Mouse (Mus musculus): ENCODE results near the gene Castor1. TPM values are rescaled to one million over a fixed set of nuclear protein-coding genes. Genes with fewer than 3 reads are reported as not detected.

Castor1 gene
- polyA plus RNA-seq (2015; fragmentation: Illumina TruSeq; extraction: RNeasy Lipid Tissue Mini Kit (QIAGEN cat#74804); ENCODE audit: insufficient read depth, low replicate concordance), result 2.3 TPM

DNA sequence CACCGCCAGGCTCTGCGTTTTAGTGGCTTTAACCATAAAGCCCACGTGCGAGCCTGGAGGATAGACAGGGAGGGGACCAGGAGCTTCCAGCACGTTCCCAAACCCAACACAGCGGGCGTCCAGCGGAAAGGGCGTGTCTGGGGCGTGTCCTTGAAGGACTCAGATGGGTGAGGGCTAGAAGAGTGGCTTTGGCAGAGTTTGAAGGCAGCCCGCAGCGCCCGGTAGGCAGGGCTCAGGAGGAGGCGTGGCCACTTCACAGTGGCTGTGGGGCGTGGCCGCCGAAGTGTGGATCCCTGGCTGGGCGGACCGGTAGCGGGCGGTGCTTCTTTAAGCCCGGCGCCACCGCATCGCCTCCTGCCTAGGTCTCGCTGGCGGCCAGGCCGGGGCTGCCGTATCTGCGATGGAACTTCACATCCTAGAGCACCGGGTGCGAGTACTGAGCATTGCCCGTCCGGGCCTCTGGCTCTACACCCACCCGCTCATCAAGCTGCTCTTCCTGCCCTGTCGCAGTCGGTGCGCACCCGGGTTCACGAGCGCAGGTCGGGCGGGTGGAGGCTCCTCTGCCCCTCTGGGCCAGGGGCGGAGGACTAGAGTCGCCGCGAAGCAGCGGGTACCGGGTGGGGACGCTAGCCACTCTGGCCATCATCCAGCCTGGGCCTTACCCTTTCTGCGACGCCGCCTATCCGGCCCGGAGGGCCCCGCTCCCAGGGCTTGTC, at the start of gene Castor1:
Gene Castor1, plus strand, starts transcription at position 312 of the 716 bp plus-strand sequence.

GRCm38 (mm10) chr11:4186486-4187317, 31.3 kb upstream of the Castor1 start, which contains the start of gene Tbc1d10a:
Tbc1d10a (plus strand) TSS chr11:4186789.

DNA sequence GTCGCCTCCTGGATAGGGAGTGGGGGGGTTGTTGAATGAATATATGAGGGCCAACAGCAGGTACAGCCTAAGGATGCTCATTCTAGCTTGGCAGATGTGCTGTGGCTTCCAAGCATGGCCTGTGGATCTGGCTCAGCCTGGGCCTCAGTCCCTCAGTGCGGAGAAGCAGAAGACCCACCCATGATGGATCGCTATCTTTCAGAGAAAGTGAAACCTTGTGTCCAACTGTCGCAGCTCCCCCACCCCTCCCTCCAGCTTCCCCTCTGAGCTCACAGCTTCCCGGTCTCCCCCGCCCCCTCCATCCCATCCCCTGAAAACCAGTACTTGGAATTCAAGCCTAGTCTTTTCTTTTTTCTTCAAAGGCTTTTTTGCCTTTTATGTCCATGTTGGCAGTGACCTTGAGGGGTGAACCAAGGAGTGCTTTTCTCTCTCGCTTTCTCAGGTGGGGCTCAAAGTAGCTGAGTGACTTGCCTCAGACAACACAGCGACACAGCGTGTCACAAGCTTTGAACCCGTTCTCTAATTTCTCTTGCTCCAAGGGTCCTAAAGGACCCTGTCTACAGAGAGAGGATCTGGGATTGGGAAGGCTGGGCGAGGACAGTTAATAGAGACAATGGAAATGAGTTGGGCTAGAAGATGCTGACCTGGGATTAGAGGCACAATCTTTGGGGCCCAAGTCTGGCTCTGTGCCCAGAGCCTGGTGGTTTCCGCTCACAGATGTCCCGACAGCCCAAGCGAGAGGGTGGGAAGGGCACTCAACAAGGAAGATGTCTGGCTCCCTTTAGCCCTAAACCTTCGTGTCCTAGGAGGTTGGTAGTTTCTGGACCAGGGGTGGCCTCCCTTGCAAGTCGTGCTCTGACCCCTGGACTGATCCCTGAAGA, 17.9 kb downstream of the Castor1 start, which contains the start of gene Osm:
Gene Osm, plus strand, starts transcription at position 756 of the 881 bp plus-strand sequence.

GRCm38 (mm10) chr11:4256846-4257607, 39.0 kb downstream of the Castor1 start, which contains the start of gene Lif:
Lif (plus strand) TSS chr11:4257557.

Other genes starting within 250 kb of the Castor1 start
- gene 4930556J24Rik, start 241.4 kb upstream of the Castor1 start, polyA plus RNA-seq (2015; fragmentation: Illumina TruSeq; extraction: RNeasy Lipid Tissue Mini Kit (QIAGEN cat#74804); ENCODE audit: insufficient read depth, low replicate concordance), result not detected
- gene Gal3st1, start 234.6 kb upstream of the Castor1 start, polyA plus RNA-seq (2015; fragmentation: Illumina TruSeq; extraction: RNeasy Lipid Tissue Mini Kit (QIAGEN cat#74804); ENCODE audit: insufficient read depth, low replicate concordance), result not detected
- not detected for gene Sec14l4, start 186.8 kb upstream of the Castor1 start, polyA plus RNA-seq (2015; fragmentation: Illumina TruSeq; extraction: RNeasy Lipid Tissue Mini Kit (QIAGEN cat#74804); ENCODE audit: insufficient read depth, low replicate concordance)
- gene Sec14l3, start 153.4 kb upstream of the Castor1 start, polyA plus RNA-seq (2015; fragmentation: Illumina TruSeq; extraction: RNeasy Lipid Tissue Mini Kit (QIAGEN cat#74804); ENCODE audit: insufficient read depth, low replicate concordance), result not detected
- gene Mtfp1, start 122.8 kb upstream of the Castor1 start, polyA plus RNA-seq (2015; fragmentation: Illumina TruSeq; extraction: RNeasy Lipid Tissue Mini Kit (QIAGEN cat#74804); ENCODE audit: insufficient read depth, low replicate concordance), result 2.1 TPM
- gene Sec14l2, start 94.8 kb upstream of the Castor1 start, polyA plus RNA-seq (2015; fragmentation: Illumina TruSeq; extraction: RNeasy Lipid Tissue Mini Kit (QIAGEN cat#74804); ENCODE audit: insufficient read depth, low replicate concordance), result 1.8 TPM
- gene Rnf215, start 83.0 kb upstream of the Castor1 start, polyA plus RNA-seq (2015; fragmentation: Illumina TruSeq; extraction: RNeasy Lipid Tissue Mini Kit (QIAGEN cat#74804); ENCODE audit: insufficient read depth, low replicate concordance), result 23.6 TPM
- 5.8 TPM for gene Ccdc157, start 57.9 kb upstream of the Castor1 start, polyA plus RNA-seq (2015; fragmentation: Illumina TruSeq; extraction: RNeasy Lipid Tissue Mini Kit (QIAGEN cat#74804); ENCODE audit: insufficient read depth, low replicate concordance)
- 41.7 TPM for gene Sf3a1, start 57.9 kb upstream of the Castor1 start, polyA plus RNA-seq (2015; fragmentation: Illumina TruSeq; extraction: RNeasy Lipid Tissue Mini Kit (QIAGEN cat#74804); ENCODE audit: insufficient read depth, low replicate concordance)
- gene Tbc1d10a, start 31.4 kb upstream of the Castor1 start, polyA plus RNA-seq (2015; fragmentation: Illumina TruSeq; extraction: RNeasy Lipid Tissue Mini Kit (QIAGEN cat#74804); ENCODE audit: insufficient read depth, low replicate concordance), result 13.5 TPM
- 4.0 TPM for gene Osm, start 18.2 kb downstream of the Castor1 start, polyA plus RNA-seq (2015; fragmentation: Illumina TruSeq; extraction: RNeasy Lipid Tissue Mini Kit (QIAGEN cat#74804); ENCODE audit: insufficient read depth, low replicate concordance)
- 0.70 TPM for gene Lif, start 39.3 kb downstream of the Castor1 start, polyA plus RNA-seq (2015; fragmentation: Illumina TruSeq; extraction: RNeasy Lipid Tissue Mini Kit (QIAGEN cat#74804); ENCODE audit: insufficient read depth, low replicate concordance)
- gene Hormad2, start 222.9 kb downstream of the Castor1 start, polyA plus RNA-seq (2015; fragmentation: Illumina TruSeq; extraction: RNeasy Lipid Tissue Mini Kit (QIAGEN cat#74804); ENCODE audit: insufficient read depth, low replicate concordance), result not detected

Measured in spleen, adult 10 weeks (tissue).